13 mouse cellular contexts compared by ENCODE assay signal in genomic region chr13:108349624-108350023, GRCm38 (mm10). TPM values are rescaled to one million over a fixed set of nuclear protein-coding genes. Genes with fewer than 3 reads are reported as not detected.
DNase-seq lines count a peak whose midpoint lies in the region; ATAC-seq and TF ChIP-seq lines count a peak whose summit lies in the region.
"Had no signal": no experiment of that assay in that cellular context is flagged by ENCODE, and none has a peak within 500 bp of the region (broad histone marks: within the 10 kb centered on the region; RNA-seq: fewer than 3 reads in every experiment).

No protein-coding gene starts in this region.

- no peaks in the 10 kb centered on the region for H3K27me3 ChIP-seq in forebrain, embryonic 15.5 days
- H3K27me3 ChIP-seq in forebrain, embryonic 10.5 days (ENCODE audit: poor library complexity, severe bottlenecking) = no peaks in the 10 kb centered on the region
- no peaks in the 10 kb centered on the region for H3K27me3 ChIP-seq in forebrain, postnatal 0 days (ENCODE audit: insufficient read depth, low read length)
- H3K27me3 ChIP-seq: CH12.LX; intestine, embryonic 15.5 days; midbrain, embryonic 12.5 days; Patski had no signal

- peaks cover 5% of the 10 kb centered on the region; the same call in 1 of the 2 replicates for H3K4me1 ChIP-seq in forebrain, embryonic 15.5 days
- H3K4me1 ChIP-seq in forebrain, embryonic 10.5 days = no peaks in the 10 kb centered on the region
- no peaks in the 10 kb centered on the region for H3K4me1 ChIP-seq in forebrain, postnatal 0 days (ENCODE audit: insufficient read depth)
- H3K4me1 ChIP-seq: intestine, embryonic 15.5 days; midbrain, embryonic 12.5 days had no signal

- H3K4me3 ChIP-seq in forebrain, embryonic 15.5 days = no peak overlapping the region
- no peak overlapping the region for H3K4me3 ChIP-seq in forebrain, embryonic 10.5 days
- no peak overlapping the region for H3K4me3 ChIP-seq in forebrain, postnatal 0 days (ENCODE audit: low read depth, low read length)
- H3K4me3 ChIP-seq: intestine, embryonic 15.5 days; midbrain, embryonic 12.5 days had no signal

- no peak overlapping the region for H3K9ac ChIP-seq in forebrain, embryonic 15.5 days (replicated peaks)
- H3K9ac ChIP-seq in forebrain, postnatal 0 days = no peak overlapping the region
- H3K9ac ChIP-seq: intestine, embryonic 15.5 days; midbrain, embryonic 12.5 days had no signal

- no peak for TF ChIP-seq CTCF in forebrain, postnatal 0 days (IDR thresholded peaks at IDR 0.05; ENCODE audit: low read depth)

- intact Hi-C loops in left cerebral cortex, postnatal 10 days (cut with DNase I) = no loop called here

- H3K9me3 ChIP-seq in forebrain, embryonic 15.5 days = no peaks in the 10 kb centered on the region
- no peaks in the 10 kb centered on the region for H3K9me3 ChIP-seq in forebrain, embryonic 10.5 days
- H3K9me3 ChIP-seq in forebrain, postnatal 0 days (ENCODE audit: low read length) = no peaks in the 10 kb centered on the region
- H3K9me3 ChIP-seq: intestine, embryonic 15.5 days; midbrain, embryonic 12.5 days had no signal

- H3K36me3 ChIP-seq in forebrain, embryonic 15.5 days = no peaks in the 10 kb centered on the region
- H3K36me3 ChIP-seq in forebrain, embryonic 10.5 days (replicated peaks) = no peaks in the 10 kb centered on the region
- H3K36me3 ChIP-seq in forebrain, postnatal 0 days (ENCODE audit: insufficient read depth) = no peaks in the 10 kb centered on the region
- H3K36me3 ChIP-seq: intestine, embryonic 15.5 days; midbrain, embryonic 12.5 days had no signal

- ATAC-seq in forebrain, embryonic 15.5 days (replicated peaks) = peak; percentile 80
- peak; percentile 61 for ATAC-seq in forebrain, postnatal 0 days
- ATAC-seq: intestine, embryonic 15.5 days; Patski had no signal

- DNase-seq in forebrain, embryonic 10.5 days (ENCODE audit: extremely low spot score, low spot score) = no peak
- DNase-seq in left cerebral cortex, postnatal 10 days (ENCODE audit: extremely low spot score in 1 of 2, low spot score in 2 of 2) = peak; percentile 50 to 64
- DNase-seq in left cerebral cortex, adult 11 months (ENCODE audit: low spot score) = no peak
- peak; percentile 70 for DNase-seq in forebrain, postnatal 0 days
- peak; percentile 65 to 75 for DNase-seq in right cerebral cortex, postnatal 10 days (ENCODE audit: low spot score in 2 of 2)
- no peak for DNase-seq in adrenal gland, adult 18-20 months (ENCODE audit: low spot score in 2 of 2)
- DNase-seq: adrenal gland, postnatal 25 days; gastrocnemius, postnatal 14 days had no signal

- no peak overlapping the region for H3K4me2 ChIP-seq in forebrain, embryonic 15.5 days (replicated peaks)
- H3K4me2 ChIP-seq in forebrain, postnatal 0 days (ENCODE audit: low read depth) = no peak overlapping the region
- H3K4me2 ChIP-seq: intestine, embryonic 15.5 days; midbrain, embryonic 12.5 days had no signal

- 52% methylated on average over 5 of the region's 5 CpGs for WGBS in forebrain, embryonic 15.5 days
- WGBS in forebrain, embryonic 10.5 days = 91% methylated on average over 5 of the region's 5 CpGs
- 42% methylated on average over 5 of the region's 5 CpGs for WGBS in forebrain, postnatal 0 days

- no peak overlapping the region for H3K27ac ChIP-seq in forebrain, embryonic 15.5 days (replicated peaks)
- H3K27ac ChIP-seq in forebrain, embryonic 10.5 days = no peak overlapping the region
- H3K27ac ChIP-seq in forebrain, postnatal 0 days (ENCODE audit: low read depth, low read length) = no peak overlapping the region
- H3K27ac ChIP-seq: intestine, embryonic 15.5 days; midbrain, embryonic 12.5 days had no signal

RNA-seq across cellular contexts. Expression of gene Depdc1b, which starts 33.5 kb away (rescaled TPM):
- 7.8 and 8.0 TPM in 2 replicates for polyA plus RNA-seq in forebrain, embryonic 15.5 days (2015; fragmentation: Nextera tagmentation; extraction: Ambion mirVana)
- 21.4 and 22.9 TPM in 2 replicates for polyA plus RNA-seq in forebrain, embryonic 10.5 days (2016; fragmentation: Nextera tagmentation; extraction: Ambion mirVana)
- 1 to 10 TPM in 1 of 2 experiments, under 1 TPM in 1; 0.95 to 1.7 TPM for total RNA-seq in left cerebral cortex, postnatal 10 days (2021)
- total RNA-seq in forebrain, postnatal 0 days (2014; rRNA removed) = 1.8 and 3.1 TPM in 2 replicates
- 0.50 and 0.51 TPM in 2 replicates for polyA plus RNA-seq in forebrain, postnatal 0 days (2015; fragmentation: Nextera tagmentation; extraction: Ambion mirVana)
- total RNA-seq in adrenal gland, adult 18-20 months (2021) = under 1 TPM in 1 of 2 experiments, not detected in 1; 0.27 TPM

Comparison
In these comparisons a context has a peak if more than half of its experiments do, and no peak if none do; other contexts are left out.
1. DNase-seq: peak in left cerebral cortex, postnatal 10 days (2 of 2), forebrain, postnatal 0 days (single experiment) and right cerebral cortex, postnatal 10 days (2 of 2); none in forebrain, embryonic 10.5 days (single experiment), left cerebral cortex, adult 11 months (single experiment) and adrenal gland, adult 18-20 months (0 of 2).